Mouse (Mus musculus) G1E-ER4 (cell line): ENCODE measurements around the gene Flywch2. TPM values are rescaled to one million over a fixed set of nuclear protein-coding genes. Genes with fewer than 3 reads are reported as not detected.

Experiments used
- GATA1 ChIP-seq: IDR thresholded peaks from one replicate; pipeline ENCODE4 v1.8.0; 2012; ENCODE audit warnings: low read length, inconsistent platforms
- polyA plus RNA-seq: library from polyadenylated mRNA; stranded (reverse); fragments of >175 nt; gene quantifications from 2 replicates; pipeline ENCODE4 v1.2.3, GENCODE M21; 2012

The Flywch2 gene
- polyA plus RNA-seq, 1 experiment = not detected

DNA sequence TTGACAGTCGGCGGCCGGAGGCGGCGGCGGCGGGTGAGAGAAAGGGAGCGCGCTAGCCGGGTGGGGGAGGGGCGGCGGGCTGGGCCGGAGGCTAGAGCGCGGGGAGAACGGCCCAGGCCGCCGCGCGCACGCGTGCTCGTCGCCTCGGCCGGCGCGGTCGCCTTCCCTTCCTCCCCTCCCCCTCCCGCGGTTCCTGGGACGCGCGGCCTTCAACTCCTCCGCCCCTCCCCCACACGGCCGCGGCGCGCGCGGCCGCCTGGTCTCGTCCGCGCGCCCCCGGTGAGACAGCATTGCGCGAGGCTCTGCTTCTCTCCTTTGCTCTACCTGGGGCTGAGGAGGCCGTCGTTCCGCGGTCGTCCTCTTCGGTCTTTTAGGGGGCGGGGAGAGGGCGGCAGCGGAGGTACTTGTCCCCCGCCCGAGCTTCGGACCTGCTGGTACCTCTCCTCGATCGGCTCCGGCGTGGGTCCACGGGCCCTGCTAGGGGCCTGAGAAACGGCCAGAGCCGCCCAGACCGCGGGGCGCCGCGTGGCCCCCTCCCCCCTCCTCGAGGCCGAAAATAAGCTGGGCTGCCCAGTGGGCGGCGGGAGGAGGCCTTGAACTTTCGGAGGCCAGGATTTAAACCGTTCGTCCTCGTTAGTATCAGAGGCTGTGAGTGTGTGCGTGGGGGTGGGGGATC is 17.6 kb upstream of the Flywch2 start:
- no peak for TF ChIP-seq GATA1

DNA sequence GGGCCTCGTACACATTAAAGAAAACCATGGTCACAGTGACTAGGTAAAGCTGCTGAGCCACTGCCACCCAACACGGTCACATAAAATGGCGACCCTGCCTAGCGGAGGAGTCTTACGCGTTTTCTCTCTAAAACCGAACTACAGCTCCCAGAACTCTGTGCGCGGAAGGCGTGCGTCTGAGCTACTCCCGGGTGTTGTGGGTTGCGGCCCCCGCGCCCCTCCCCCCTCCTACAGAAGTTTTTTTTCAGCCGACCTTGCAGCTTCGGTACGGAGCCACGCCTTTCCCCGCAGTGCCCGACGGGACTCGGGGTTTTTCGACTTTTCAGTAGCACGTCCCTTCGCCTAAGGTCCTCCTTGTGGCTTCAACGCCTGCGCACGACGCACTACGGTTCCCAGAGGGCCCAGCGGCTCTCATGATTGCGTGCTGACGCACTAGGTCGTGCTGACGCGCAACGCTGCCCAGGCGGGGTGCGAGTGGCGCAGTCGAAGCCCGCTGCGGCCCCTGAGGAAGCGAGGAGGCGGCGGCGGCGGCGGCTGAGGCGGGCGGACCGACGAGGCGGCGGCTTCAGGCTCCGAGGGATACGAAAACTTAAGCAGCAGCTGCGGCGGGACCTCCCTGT is 17.0 kb upstream of the Flywch2 start:
- TF ChIP-seq GATA1 = no peak

DNA sequence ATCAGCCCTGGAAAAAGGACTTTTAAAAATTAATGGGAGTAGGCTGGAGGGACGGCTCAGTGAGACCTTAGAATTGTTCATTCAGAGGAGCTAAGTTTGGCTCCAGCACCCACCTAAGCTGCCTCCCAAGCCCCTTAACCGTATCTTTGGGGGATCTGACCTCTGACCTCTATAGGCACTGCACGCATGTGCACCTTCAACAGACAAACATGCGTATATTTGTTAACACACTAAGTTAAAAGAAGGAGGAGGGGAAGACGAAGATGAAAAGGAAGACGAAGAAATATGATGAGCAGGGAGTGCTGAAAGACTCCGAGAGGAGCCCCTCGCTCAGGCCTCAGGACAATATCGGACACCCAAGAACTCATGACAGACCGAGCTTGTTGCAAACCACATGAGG is 15.7 kb upstream of the Flywch2 start:
- TF ChIP-seq GATA1 = no peak

GRCm38 (mm10) chr17:23797316-23797715 is 11.4 kb upstream of the Flywch2 start:
- TF ChIP-seq GATA1 = no peak

DNA sequence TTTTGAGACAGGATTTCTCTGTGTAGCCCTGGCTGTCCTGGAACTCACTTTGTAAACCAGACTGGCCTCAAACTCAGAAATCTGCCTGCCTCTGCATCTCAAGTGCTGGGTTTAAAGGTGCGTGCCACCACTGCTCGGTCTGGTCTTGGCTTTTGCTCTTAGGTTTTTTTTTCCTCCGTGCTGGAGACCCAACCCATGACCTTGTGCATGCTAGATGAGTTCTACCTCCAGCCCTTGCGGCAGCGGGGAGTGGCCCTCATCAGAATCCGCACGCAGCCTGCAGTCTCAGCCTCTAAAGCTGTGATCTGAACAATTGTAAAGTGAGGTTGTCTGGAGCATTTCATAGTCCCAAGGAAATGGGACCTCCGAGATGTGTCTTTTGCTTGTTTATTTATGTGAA is 9.4 kb upstream of the Flywch2 start:
- no peak for TF ChIP-seq GATA1

DNA sequence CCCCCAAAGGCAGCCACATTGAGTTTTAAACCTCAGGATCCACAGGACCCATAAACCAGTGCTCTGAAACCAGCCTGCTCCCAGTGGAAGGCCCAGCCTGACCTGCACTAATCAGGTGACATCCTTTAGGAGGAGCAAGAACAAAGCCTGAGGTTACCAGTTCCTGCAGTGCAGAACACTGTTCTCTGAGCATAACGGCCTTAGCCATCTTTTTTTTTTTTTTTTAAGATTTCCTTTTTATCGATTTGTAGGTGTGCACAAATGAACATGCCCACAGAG is 5.1 kb upstream of the Flywch2 start:
- TF ChIP-seq GATA1 = no peak

GRCm38 (mm10) chr17:23790269-23791078 is 4.6 kb upstream of the Flywch2 start, which contains the start of gene Srrm2:
Srrm2 (plus strand) TSS chr17:23790532.
- no peak for TF ChIP-seq GATA1

GRCm38 (mm10) chr17:23789749-23790268 is 3.9 kb upstream of the Flywch2 start:
- TF ChIP-seq GATA1 = no peak

DNA sequence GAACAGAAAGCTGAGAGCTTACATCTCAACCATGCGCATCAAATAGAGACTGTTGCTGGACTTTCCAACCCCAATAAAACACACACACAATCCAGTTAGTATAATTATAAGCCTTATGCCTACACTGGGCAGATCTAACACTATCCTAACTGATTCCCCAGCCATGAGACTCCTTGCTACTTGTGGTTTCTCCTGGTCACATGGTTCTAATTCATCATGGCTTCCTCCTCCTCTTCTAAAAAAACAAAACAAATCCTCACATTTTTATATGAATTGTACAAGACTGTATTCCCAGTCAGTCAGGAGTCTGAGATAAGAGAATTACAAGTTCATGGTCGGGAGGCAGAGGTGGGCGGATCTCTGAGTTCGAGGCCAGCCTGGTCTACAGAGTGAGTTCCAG is 3.1 kb upstream of the Flywch2 start:
- TF ChIP-seq GATA1 = no peak

DNA sequence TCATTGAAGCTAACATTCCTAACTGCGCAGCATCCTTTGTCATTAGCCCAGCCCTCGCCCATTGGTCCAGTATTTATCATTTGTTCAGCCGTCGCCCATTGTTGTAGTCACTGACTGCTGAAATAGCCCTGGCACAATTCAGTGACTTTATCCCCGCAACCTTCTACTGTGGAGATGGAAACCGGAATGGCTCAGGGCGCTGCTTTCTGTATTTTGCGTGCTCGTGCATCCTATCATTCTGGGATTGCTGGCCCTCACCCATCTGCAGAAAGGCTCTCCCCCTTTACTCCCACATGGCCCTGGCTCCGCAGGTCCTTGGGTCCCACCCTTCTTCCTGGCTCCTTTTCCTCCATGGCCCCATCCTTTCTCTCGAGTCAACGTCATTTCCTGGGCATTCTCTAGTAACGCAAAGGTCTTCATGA is 640 bp upstream of the Flywch2 start:
- TF ChIP-seq GATA1 = no peak

- TF ChIP-seq GATA1 = no peak
Observed at GRCm38 (mm10) chr17:23783352-23783751, 2.5 kb downstream of the Flywch2 start.

GRCm38 (mm10) chr17:23778447-23778846 is 7.4 kb downstream of the Flywch2 start:
- no peak for TF ChIP-seq GATA1

DNA sequence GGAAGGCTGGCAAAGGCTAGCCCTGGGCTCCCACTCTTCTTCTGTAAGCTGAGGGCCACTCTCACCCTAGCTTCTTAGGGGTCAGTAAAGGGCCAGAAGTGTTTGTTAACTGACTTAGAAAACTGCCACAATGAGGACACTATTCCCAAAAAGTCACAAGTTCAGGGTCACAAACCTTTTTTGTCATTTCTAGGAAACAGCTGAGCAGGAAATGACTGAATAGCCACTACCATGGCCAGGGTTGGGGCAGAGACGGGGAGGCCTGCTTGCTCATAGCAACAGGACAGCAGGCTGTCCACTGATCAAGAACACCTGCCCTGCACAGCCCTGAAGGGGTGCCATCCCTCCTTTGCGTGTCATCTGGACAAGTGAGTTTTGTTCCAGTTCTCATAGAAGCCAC is 8.7 kb downstream of the Flywch2 start:
- no peak for TF ChIP-seq GATA1

DNA sequence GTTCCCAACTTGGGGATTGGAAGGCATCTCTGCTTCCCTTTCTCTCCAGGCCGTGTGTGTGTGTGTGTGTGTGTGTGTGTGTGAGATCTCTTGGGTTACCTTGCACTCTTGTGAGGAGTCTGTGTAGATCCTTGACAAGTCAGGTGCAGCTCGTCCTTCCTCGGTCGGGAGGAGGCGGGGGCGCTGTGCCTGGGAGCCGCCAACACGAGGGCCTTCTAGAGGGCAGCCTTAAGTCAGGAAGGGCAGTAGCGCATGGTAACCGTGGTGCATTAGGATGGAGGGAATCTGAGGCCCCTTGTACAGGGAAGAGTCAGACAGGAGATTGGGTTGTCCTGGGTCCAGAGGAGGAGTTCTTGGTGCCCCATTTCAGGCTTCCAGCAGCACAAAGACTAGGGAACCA is 9.7 kb downstream of the Flywch2 start:
- TF ChIP-seq GATA1 = no peak

DNA sequence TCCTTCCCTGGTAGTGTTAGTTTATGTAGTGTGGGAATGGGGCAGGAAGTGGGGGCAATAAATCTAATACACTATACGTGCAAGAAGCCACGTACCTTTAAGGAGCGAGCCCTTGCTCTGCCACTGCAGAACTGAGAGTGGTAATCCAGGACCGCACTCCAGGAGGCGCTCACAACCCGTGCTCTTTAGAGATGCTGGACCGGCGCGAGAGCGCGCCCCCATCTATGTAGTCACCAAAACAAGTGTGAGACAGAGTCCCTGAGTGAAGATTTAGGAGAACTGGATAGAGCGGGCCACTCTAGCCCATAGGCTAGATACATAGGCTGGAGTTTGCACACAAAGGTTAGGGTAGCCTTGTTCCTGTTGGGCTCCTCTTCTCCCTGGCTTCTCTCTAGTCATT is 11.8 kb downstream of the Flywch2 start:
- TF ChIP-seq GATA1 = no peak

- TF ChIP-seq GATA1 = no peak
Observed at GRCm38 (mm10) chr17:23773676-23774075, 12.2 kb downstream of the Flywch2 start.
